Mouse (Mus musculus) ES-Bruce4 (cell line): ENCODE data around the gene Btg2.

Experiments used
- CTCF ChIP-seq: IDR thresholded peaks from one replicate; pipeline ENCODE4 v1.8.1; 2011; ENCODE audit warnings: low read depth, low read length
- EP300 ChIP-seq: IDR thresholded peaks from 2 replicates; pipeline ENCODE4 v1.6.1; 2011; ENCODE audit warnings: low read depth, low read length; ENCODE audit not compliant: insufficient read depth

- TF ChIP-seq EP300: no peak
- TF ChIP-seq CTCF: no peak
Observed at GRCm38 (mm10) chr1:134097956-134098725, 19.2 kb upstream of the Btg2 start.
